Mouse (Mus musculus): Measurements from ENCODE around the gene Pih1d2. TPM values are rescaled to one million over a fixed set of nuclear protein-coding genes. Genes with fewer than 3 reads are reported as not detected.

Gene Pih1d2
- 3.6 and 5.8 TPM in 2 replicates for polyA plus RNA-seq (2015; fragmentation: Nextera tagmentation; extraction: Ambion mirVana)

GRCm38 (mm10) chr9:50616766-50617603 is at the start of gene Pih1d2, which contains the start of gene Nkapd1:
Gene Pih1d2, plus strand, starts transcription at chr9:50617321.
Gene Nkapd1, minus strand, starts transcription at chr9:50617464.
- H3K9me3 ChIP-seq: no peaks in the 10 kb centered on the region
- 1% methylated on average over 75 of the region's 81 CpGs for WGBS
- H3K9ac ChIP-seq (replicated peaks): peak within 1 kb of the TSS; percentile 77
- peaks cover 31% of the 10 kb centered on the region for H3K36me3 ChIP-seq
- peak within 1 kb of the TSS; percentile 97 for H3K4me3 ChIP-seq
- H3K27me3 ChIP-seq: no peaks in the 10 kb centered on the region
- peak; percentile 95 for ATAC-seq (replicated peaks)
- H3K4me2 ChIP-seq (replicated peaks): peak within 1 kb of the TSS; percentile 90
- peak within 1 kb of the TSS; percentile 97 for H3K27ac ChIP-seq (replicated peaks)
- H3K4me1 ChIP-seq: peaks cover 14% of the 10 kb centered on the region

GRCm38 (mm10) chr9:50567372-50567771 is 49.7 kb upstream of the Pih1d2 start:
- no peak overlapping the region for H3K4me2 ChIP-seq (replicated peaks)
- no peaks in the 10 kb centered on the region for H3K9me3 ChIP-seq
- no peaks in the 10 kb centered on the region for H3K4me1 ChIP-seq
- H3K4me3 ChIP-seq: no peak overlapping the region
- ATAC-seq (replicated peaks): no peak
- H3K36me3 ChIP-seq: no peaks in the 10 kb centered on the region
- no peak overlapping the region for H3K9ac ChIP-seq (replicated peaks)
- no peaks in the 10 kb centered on the region for H3K27me3 ChIP-seq
- 95% methylated on average over 4 of the region's 4 CpGs for WGBS
- no peak overlapping the region for H3K27ac ChIP-seq (replicated peaks)

GRCm38 (mm10) chr9:50567881-50568280 is 49.2 kb upstream of the Pih1d2 start:
- no peak for ATAC-seq (replicated peaks)
- no peak overlapping the region for H3K9ac ChIP-seq (replicated peaks)
- H3K36me3 ChIP-seq: no peaks in the 10 kb centered on the region
- no peak overlapping the region for H3K4me2 ChIP-seq (replicated peaks)
- H3K9me3 ChIP-seq: no peaks in the 10 kb centered on the region
- 91% methylated on average over 2 of the region's 2 CpGs for WGBS
- no peak overlapping the region for H3K4me3 ChIP-seq
- no peaks in the 10 kb centered on the region for H3K27me3 ChIP-seq
- H3K4me1 ChIP-seq: no peaks in the 10 kb centered on the region
- no peak overlapping the region for H3K27ac ChIP-seq (replicated peaks)

GRCm38 (mm10) chr9:50569599-50570525 is 47.3 kb upstream of the Pih1d2 start:
- H3K27me3 ChIP-seq: no peaks in the 10 kb centered on the region
- no peaks in the 10 kb centered on the region for H3K36me3 ChIP-seq
- no peak for ATAC-seq (replicated peaks)
- no peak overlapping the region for H3K27ac ChIP-seq (replicated peaks)
- H3K4me2 ChIP-seq (replicated peaks): no peak overlapping the region
- H3K4me3 ChIP-seq: no peak overlapping the region
- no peaks in the 10 kb centered on the region for H3K9me3 ChIP-seq
- 83% methylated on average over 10 of the region's 10 CpGs for WGBS
- no peak overlapping the region for H3K9ac ChIP-seq (replicated peaks)
- no peaks in the 10 kb centered on the region for H3K4me1 ChIP-seq

- no peaks in the 10 kb centered on the region for H3K36me3 ChIP-seq
Observed at GRCm38 (mm10) chr9:50580370-50580769, 36.8 kb upstream of the Pih1d2 start.

GRCm38 (mm10) chr9:50585145-50585818 is 31.8 kb upstream of the Pih1d2 start:
- H3K36me3 ChIP-seq: no peaks in the 10 kb centered on the region
- no peak overlapping the region for H3K9ac ChIP-seq (replicated peaks)
- no peak overlapping the region for H3K4me3 ChIP-seq
- WGBS: 87% methylated on average over 6 of the region's 6 CpGs
- H3K27ac ChIP-seq (replicated peaks): no peak overlapping the region
- no peak for ATAC-seq (replicated peaks)
- H3K27me3 ChIP-seq: no peaks in the 10 kb centered on the region
- H3K4me2 ChIP-seq (replicated peaks): no peak overlapping the region
- no peaks in the 10 kb centered on the region for H3K9me3 ChIP-seq
- H3K4me1 ChIP-seq: no peaks in the 10 kb centered on the region

More at GRCm38 (mm10) chr9:50580370-50580769, 36.8 kb upstream of the Pih1d2 start:
- Histone ChIP-seq H3K27me3 (no peaks in the 10 kb centered on the region), H3K4me3 (no peak overlapping the region), H3K9me3 (no peaks in the 10 kb centered on the region), H3K27ac (replicated peaks) (no peak overlapping the region), H3K9ac (replicated peaks) (no peak overlapping the region), H3K4me2 (replicated peaks) (no peak overlapping the region), H3K4me1 (no peaks in the 10 kb centered on the region)
- ATAC-seq (replicated peaks): no peak
- WGBS: 30% methylated on average over 4 of the region's 4 CpGs

- Histone ChIP-seq H3K9ac (replicated peaks) (no peak overlapping the region), H3K36me3 (no peaks in the 10 kb centered on the region), H3K9me3 (no peaks in the 10 kb centered on the region), H3K4me2 (replicated peaks) (no peak overlapping the region), H3K27me3 (no peaks in the 10 kb centered on the region), H3K27ac (replicated peaks) (no peak overlapping the region), H3K4me3 (no peak overlapping the region), H3K4me1 (no peaks in the 10 kb centered on the region)
- WGBS: 76% methylated on average over 4 of the region's 4 CpGs
- no peak for ATAC-seq (replicated peaks)
Observed at GRCm38 (mm10) chr9:50586955-50587354, 30.2 kb upstream of the Pih1d2 start.

- 75% methylated on average over 10 of the region's 10 CpGs for WGBS
- no peak for ATAC-seq (replicated peaks)
- H3K27me3 ChIP-seq: no peaks in the 10 kb centered on the region
- no peaks in the 10 kb centered on the region for H3K4me1 ChIP-seq
- no peak overlapping the region for H3K4me2 ChIP-seq (replicated peaks)
- no peaks in the 10 kb centered on the region for H3K9me3 ChIP-seq
- peaks cover 12% of the 10 kb centered on the region; the same call in 1 of the 2 replicates for H3K36me3 ChIP-seq
- H3K9ac ChIP-seq (replicated peaks): no peak overlapping the region
- H3K27ac ChIP-seq (replicated peaks): no peak overlapping the region
- no peak overlapping the region for H3K4me3 ChIP-seq
Observed at GRCm38 (mm10) chr9:50590856-50591518, 26.1 kb upstream of the Pih1d2 start.

- WGBS: 91% methylated on average over 9 of the region's 9 CpGs
- Histone ChIP-seq H3K36me3 (peaks cover 31% of the 10 kb centered on the region), H3K4me1 (no peaks in the 10 kb centered on the region), H3K4me3 (no peak overlapping the region), H3K9me3 (no peaks in the 10 kb centered on the region), H3K9ac (replicated peaks) (no peak overlapping the region), H3K4me2 (replicated peaks) (no peak overlapping the region), H3K27ac (replicated peaks) (no peak overlapping the region), H3K27me3 (no peaks in the 10 kb centered on the region)
- no peak for ATAC-seq (replicated peaks)
Observed at GRCm38 (mm10) chr9:50592955-50593354, 24.2 kb upstream of the Pih1d2 start.

GRCm38 (mm10) chr9:50593544-50593943 is 23.6 kb upstream of the Pih1d2 start:
- Histone ChIP-seq H3K4me3 (no peak overlapping the region), H3K9ac (replicated peaks) (no peak overlapping the region), H3K4me1 (no peaks in the 10 kb centered on the region), H3K4me2 (replicated peaks) (no peak overlapping the region), H3K9me3 (no peaks in the 10 kb centered on the region), H3K36me3 (peaks cover 37% of the 10 kb centered on the region), H3K27me3 (no peaks in the 10 kb centered on the region), H3K27ac (replicated peaks) (no peak overlapping the region)
- no peak for ATAC-seq (replicated peaks)
- 72% methylated on average over 3 of the region's 3 CpGs for WGBS

GRCm38 (mm10) chr9:50594794-50595417 is 22.2 kb upstream of the Pih1d2 start:
- H3K9ac ChIP-seq (replicated peaks): no peak overlapping the region
- H3K9me3 ChIP-seq: no peaks in the 10 kb centered on the region
- H3K4me3 ChIP-seq: no peak overlapping the region
- no peak for ATAC-seq (replicated peaks)
- peaks cover 49% of the 10 kb centered on the region for H3K36me3 ChIP-seq
- H3K4me2 ChIP-seq (replicated peaks): no peak overlapping the region
- no peaks in the 10 kb centered on the region for H3K4me1 ChIP-seq
- 81% methylated on average over 12 of the region's 12 CpGs for WGBS
- H3K27ac ChIP-seq (replicated peaks): no peak overlapping the region
- no peaks in the 10 kb centered on the region for H3K27me3 ChIP-seq

Data from forebrain, embryonic 15.5 days (tissue).